Mouse (Mus musculus): ENCODE results near the gene Ssu72. TPM values are rescaled to one million over a fixed set of nuclear protein-coding genes. Genes with fewer than 3 reads are reported as not detected.

The Ssu72 gene
- polyA plus RNA-seq, 1 experiment from 2014 or later, result 145 TPM

DNA sequence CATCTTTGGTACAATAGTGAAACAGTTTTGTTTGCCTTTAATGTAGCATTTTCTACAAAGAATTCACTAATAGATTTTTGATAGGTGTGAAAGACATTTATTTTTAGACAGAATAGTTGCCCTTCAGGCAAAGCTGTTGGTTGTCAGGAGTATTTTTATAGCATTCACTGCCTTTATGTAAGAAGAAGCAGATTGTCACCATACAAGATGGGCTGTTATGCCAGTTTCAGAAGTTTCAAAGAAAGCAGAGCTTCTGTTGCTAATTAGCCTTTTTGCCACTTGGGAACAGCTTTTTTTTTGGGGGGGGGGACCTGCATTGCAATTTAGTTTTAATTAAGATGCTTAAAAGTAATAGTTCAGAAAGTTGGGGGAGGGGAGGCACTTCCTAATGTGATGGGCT is 4.4 kb downstream of the Ssu72 start:
- Histone ChIP-seq H3K9ac (replicated peaks; ENCODE audit: low read depth, low read length) (no peak overlapping the region), H3K27me3 (ENCODE audit: control insufficient read depth, insufficient read depth, low read length) (no peaks in the 10 kb centered on the region), H3K4me3 (ENCODE audit: low read depth, low read length) (no peak overlapping the region), H3K9me3 (ENCODE audit: control insufficient read depth, low read depth, low read length) (no peaks in the 10 kb centered on the region), H3K4me2 (replicated peaks; ENCODE audit: low read depth, low read length) (no peak overlapping the region), H3K4me1 (ENCODE audit: control insufficient read depth, insufficient read depth, low read length) (peaks cover 18% of the 10 kb centered on the region; the same call in 1 of the 2 replicates), H3K27ac (ENCODE audit: low read length) (no peak overlapping the region), H3K36me3 (ENCODE audit: control insufficient read depth, insufficient read depth, low read length) (no peaks in the 10 kb centered on the region; the same call in 1 of the 2 replicates)
- ATAC-seq (ENCODE audit: insufficient number of reproducible peaks, insufficient read depth, low FRiP score, low read depth), result no peak

DNA sequence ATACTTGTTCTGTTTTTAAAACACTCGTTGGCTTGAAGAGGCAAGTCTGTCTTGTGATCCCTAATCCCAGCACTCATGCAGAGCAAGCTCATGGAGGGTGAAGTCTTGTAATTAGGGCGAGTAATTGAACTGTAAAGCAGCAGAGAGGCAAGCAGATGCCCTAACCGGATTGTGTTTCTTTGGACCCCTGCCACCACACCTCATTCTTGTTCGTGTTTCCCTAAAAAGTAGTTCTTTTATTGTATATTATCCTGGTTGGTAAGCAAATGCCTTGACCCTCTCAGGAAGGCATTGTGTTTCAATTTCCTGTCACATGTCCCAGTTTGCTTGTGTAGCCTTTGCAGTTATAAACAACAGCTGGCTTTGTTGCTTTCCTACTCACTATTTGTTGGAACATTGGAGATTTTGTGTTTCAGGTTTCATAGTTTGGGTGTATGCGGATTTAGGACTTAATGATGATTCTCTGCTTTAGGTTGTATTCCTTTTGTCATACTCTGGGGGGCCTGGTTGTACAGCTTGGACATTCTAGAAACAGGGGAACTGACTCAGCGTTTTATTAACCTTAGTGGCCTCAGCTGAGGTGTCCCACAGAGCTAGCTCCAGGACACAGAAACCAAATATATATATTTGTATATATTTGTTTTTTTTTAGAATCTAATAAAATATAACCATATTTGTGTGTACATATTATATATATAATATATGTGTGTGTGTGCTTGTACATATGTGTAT is 6.1 kb downstream of the Ssu72 start:
- Histone ChIP-seq H3K27me3 (ENCODE audit: control insufficient read depth, insufficient read depth, low read length) (no peaks in the 10 kb centered on the region), H3K4me3 (ENCODE audit: low read depth, low read length) (no peak overlapping the region), H3K9me3 (ENCODE audit: control insufficient read depth, low read depth, low read length) (no peaks in the 10 kb centered on the region), H3K36me3 (ENCODE audit: control insufficient read depth, insufficient read depth, low read length) (peaks cover 3% of the 10 kb centered on the region), H3K4me2 (replicated peaks; ENCODE audit: low read depth, low read length) (no peak overlapping the region), H3K4me1 (ENCODE audit: control insufficient read depth, insufficient read depth, low read length) (peaks cover 18% of the 10 kb centered on the region; the same call in 1 of the 2 replicates), H3K9ac (replicated peaks; ENCODE audit: low read depth, low read length) (no peak overlapping the region), H3K27ac (ENCODE audit: low read length) (0 out of 2 replicates have a peak overlapping the region, but pooled peaks have one; percentile 21)
- ATAC-seq (ENCODE audit: insufficient number of reproducible peaks, insufficient read depth, low FRiP score, low read depth), result no peak
- 68% methylated on average over 6 of the region's 6 CpGs for WGBS

DNA sequence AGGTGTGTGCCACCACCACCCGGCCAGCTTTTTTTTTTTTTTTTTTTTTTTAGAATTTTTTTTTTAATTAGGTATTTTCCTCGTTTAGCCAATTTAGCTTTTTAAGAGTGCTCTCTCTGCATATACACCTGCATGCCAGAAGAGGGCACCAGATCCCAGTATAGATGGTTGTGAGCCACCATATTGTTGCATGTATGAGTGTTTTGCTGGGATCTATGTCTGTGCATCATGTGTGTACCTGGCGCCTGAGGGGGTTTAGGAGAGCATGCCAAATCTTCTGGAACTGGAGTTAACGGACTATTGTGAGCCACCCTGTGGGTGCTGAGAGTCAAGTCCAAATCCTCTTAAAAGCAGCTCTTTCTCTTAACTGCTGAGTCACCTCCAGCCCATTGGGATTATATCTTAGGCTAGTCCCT is 17.1 kb downstream of the Ssu72 start:
- Histone ChIP-seq H3K36me3 (ENCODE audit: control insufficient read depth, insufficient read depth, low read length) (peaks cover 13% of the 10 kb centered on the region; the same call in 1 of the 2 replicates), H3K9ac (replicated peaks; ENCODE audit: low read depth, low read length) (no peak overlapping the region), H3K4me3 (ENCODE audit: low read depth, low read length) (no peak overlapping the region), H3K4me2 (replicated peaks; ENCODE audit: low read depth, low read length) (no peak overlapping the region), H3K9me3 (ENCODE audit: control insufficient read depth, low read depth, low read length) (no peaks in the 10 kb centered on the region), H3K27me3 (ENCODE audit: control insufficient read depth, insufficient read depth, low read length) (no peaks in the 10 kb centered on the region), H3K27ac (ENCODE audit: low read length) (no peak overlapping the region), H3K4me1 (ENCODE audit: control insufficient read depth, insufficient read depth, low read length) (no peaks in the 10 kb centered on the region)
- 61% methylated on average over 4 of the region's 4 CpGs for WGBS
- no peak for ATAC-seq (ENCODE audit: insufficient number of reproducible peaks, insufficient read depth, low FRiP score, low read depth)

DNA sequence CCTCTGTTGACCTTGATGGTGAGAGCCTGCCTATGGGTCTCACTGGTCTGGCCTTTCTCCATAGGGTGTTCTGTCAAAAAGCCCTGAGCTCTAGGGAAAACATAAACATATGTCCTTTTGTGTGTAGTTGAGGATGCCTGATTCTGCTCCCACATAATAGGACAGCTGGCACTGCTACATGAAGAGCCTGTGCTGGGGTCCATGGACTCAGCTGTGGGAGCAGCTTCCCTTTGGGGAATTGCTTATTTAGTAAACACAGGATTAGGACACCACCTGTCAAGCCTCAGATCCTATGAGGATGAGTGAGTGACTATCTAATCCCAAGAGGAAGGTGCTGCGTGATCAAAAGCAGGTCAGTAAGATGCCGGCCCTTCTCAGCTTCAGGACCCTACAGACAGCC is 23.4 kb downstream of the Ssu72 start:
- H3K27me3 ChIP-seq (ENCODE audit: control insufficient read depth, insufficient read depth, low read length), result no peaks in the 10 kb centered on the region
- H3K9me3 ChIP-seq (ENCODE audit: control insufficient read depth, low read depth, low read length), result no peaks in the 10 kb centered on the region
- H3K36me3 ChIP-seq (ENCODE audit: control insufficient read depth, insufficient read depth, low read length), result peaks cover 15% of the 10 kb centered on the region
- H3K4me3 ChIP-seq (ENCODE audit: low read depth, low read length), result no peak overlapping the region
- H3K9ac ChIP-seq (replicated peaks; ENCODE audit: low read depth, low read length), result no peak overlapping the region
- no peak overlapping the region for H3K4me2 ChIP-seq (replicated peaks; ENCODE audit: low read depth, low read length)
- ATAC-seq (ENCODE audit: insufficient number of reproducible peaks, insufficient read depth, low FRiP score, low read depth), result no peak
- WGBS, result 78% methylated on average over 2 of the region's 2 CpGs
- H3K27ac ChIP-seq (ENCODE audit: low read length), result no peak overlapping the region
- H3K4me1 ChIP-seq (ENCODE audit: control insufficient read depth, insufficient read depth, low read length), result no peaks in the 10 kb centered on the region

DNA sequence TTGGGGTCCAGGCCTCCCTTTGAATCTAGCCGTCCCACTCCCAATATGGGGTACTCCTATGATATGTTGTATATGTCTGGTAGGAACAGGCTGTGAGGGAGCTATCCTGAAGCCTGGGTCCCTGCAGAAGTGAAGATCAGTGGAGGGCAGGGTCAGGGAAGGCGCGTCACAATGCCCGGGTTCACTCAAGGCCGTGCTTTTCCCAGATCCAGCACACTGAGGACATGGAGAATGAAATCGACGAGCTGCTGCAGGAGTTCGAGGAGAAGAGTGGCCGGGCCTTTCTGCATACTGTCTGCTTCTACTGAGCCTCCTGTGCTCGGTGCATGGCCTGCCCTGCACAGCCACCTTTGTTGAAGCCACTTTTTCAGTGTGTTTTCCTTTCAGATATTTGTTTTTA is 28.7 kb downstream of the Ssu72 start:
- Histone ChIP-seq H3K4me1 (ENCODE audit: control insufficient read depth, insufficient read depth, low read length) (peaks cover 7% of the 10 kb centered on the region), H3K4me3 (ENCODE audit: low read depth, low read length) (no peak overlapping the region), H3K9ac (replicated peaks; ENCODE audit: low read depth, low read length) (no peak overlapping the region), H3K27ac (ENCODE audit: low read length) (no peak overlapping the region; the same call in 1 of the 2 replicates), H3K9me3 (ENCODE audit: control insufficient read depth, low read depth, low read length) (no peaks in the 10 kb centered on the region), H3K36me3 (ENCODE audit: control insufficient read depth, insufficient read depth, low read length) (peaks cover 9% of the 10 kb centered on the region), H3K27me3 (ENCODE audit: control insufficient read depth, insufficient read depth, low read length) (no peaks in the 10 kb centered on the region), H3K4me2 (replicated peaks; ENCODE audit: low read depth, low read length) (no peak overlapping the region)
- no peak for ATAC-seq (ENCODE audit: insufficient number of reproducible peaks, insufficient read depth, low FRiP score, low read depth)
- WGBS, result 85% methylated on average over 10 of the region's 10 CpGs

DNA sequence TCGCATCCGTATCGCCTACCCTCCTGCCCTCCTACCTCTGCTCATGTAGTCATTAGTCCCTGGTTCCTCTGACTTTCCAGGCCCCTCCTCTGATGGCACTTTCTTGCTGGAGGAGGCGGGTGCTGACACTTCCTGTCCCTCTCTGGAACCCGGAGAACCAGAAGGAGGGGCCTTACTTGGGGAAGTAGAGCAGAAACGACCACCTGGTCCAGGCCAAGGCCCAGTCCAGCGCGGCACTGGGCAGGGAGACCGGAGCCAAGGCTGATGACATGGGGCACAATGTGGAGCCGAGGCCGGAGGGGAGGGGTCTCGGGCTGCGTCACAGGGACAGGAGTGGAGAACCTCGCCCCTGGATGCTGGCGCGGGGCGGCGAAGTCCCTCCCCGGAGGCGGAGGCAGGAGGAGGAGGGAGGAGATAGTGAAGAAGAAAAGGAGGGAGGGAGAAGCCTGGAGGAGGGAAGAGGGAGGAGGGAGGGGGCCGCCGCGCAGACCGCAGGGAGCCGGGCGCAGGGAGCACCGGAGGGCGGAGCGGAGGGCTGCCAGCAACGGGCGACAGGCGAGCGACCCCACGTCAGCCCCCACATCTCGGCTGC is 29.8 kb downstream of the Ssu72 start, which contains the start of gene Tmem240:
Tmem240 (plus strand) TSS at position 451 of the 592 bp plus-strand sequence.
- peaks cover 9% of the 10 kb centered on the region for H3K36me3 ChIP-seq (ENCODE audit: control insufficient read depth, insufficient read depth, low read length)
- peak; percentile 89 for ATAC-seq (ENCODE audit: insufficient number of reproducible peaks, insufficient read depth, low FRiP score, low read depth)
- peak within 1 kb of the TSS; percentile 62 for H3K4me3 ChIP-seq (ENCODE audit: low read depth, low read length)
- peaks cover 7% of the 10 kb centered on the region for H3K4me1 ChIP-seq (ENCODE audit: control insufficient read depth, insufficient read depth, low read length)
- H3K9me3 ChIP-seq (ENCODE audit: control insufficient read depth, low read depth, low read length), result no peaks in the 10 kb centered on the region
- 3% methylated on average over 26 of the region's 35 CpGs for WGBS
- peak within 1 kb of the TSS; percentile 58 for H3K4me2 ChIP-seq (replicated peaks; ENCODE audit: low read depth, low read length)
- no peaks in the 10 kb centered on the region for H3K27me3 ChIP-seq (ENCODE audit: control insufficient read depth, insufficient read depth, low read length)
- peak within 1 kb of the TSS; percentile 77 for H3K9ac ChIP-seq (replicated peaks; ENCODE audit: low read depth, low read length)
- peak within 1 kb of the TSS; percentile 81 for H3K27ac ChIP-seq (ENCODE audit: low read length)

DNA sequence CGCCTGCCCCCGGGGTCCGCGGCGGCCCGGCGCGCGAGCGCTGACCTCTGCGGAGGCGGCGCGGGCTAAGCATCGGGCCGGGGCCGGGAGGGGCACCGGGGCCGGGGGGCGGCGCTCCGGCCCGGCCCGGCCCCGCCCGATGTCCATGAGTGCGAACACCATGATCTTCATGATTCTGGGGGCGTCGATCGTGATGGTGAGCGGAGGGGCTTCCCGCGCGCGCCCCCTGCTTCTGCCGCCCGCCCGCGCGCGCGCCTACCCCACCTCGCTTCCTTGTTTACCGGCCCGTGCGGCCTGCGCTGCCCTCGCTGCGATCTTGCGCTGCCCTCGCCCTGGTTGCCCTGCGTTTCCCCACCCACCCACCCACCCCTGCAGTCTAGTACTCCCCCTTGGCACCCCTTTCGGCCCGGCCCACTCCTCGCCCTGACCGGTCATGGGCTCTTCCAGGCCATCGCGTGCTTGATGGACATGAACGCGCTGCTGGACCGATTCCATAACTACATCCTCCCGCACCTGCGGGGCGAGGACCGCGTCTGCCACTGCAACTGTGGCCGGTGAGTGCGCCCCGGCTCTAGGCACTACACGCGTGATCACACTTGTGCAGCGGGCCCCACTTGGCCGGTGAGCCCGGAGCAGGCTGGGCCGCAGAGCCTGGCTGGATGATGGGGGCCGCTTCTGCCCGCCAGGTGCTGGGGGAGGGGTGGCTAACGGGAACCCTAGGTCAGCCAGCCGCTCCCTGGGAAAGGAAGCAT is 30.5 kb downstream of the Ssu72 start:
- ATAC-seq (ENCODE audit: insufficient number of reproducible peaks, insufficient read depth, low FRiP score, low read depth), result peak; percentile 71
- Histone ChIP-seq H3K36me3 (ENCODE audit: control insufficient read depth, insufficient read depth, low read length) (peaks cover 9% of the 10 kb centered on the region), H3K9me3 (ENCODE audit: control insufficient read depth, low read depth, low read length) (no peaks in the 10 kb centered on the region), H3K27me3 (ENCODE audit: control insufficient read depth, insufficient read depth, low read length) (no peaks in the 10 kb centered on the region), H3K9ac (replicated peaks; ENCODE audit: low read depth, low read length) (peak overlapping the region; percentile 77), H3K4me3 (ENCODE audit: low read depth, low read length) (peak overlapping the region; percentile 62), H3K4me1 (ENCODE audit: control insufficient read depth, insufficient read depth, low read length) (peaks cover 7% of the 10 kb centered on the region), H3K4me2 (replicated peaks; ENCODE audit: low read depth, low read length) (peak overlapping the region; percentile 58), H3K27ac (ENCODE audit: low read length) (peak overlapping the region; percentile 81)
- 1% methylated on average over 55 of the region's 79 CpGs for WGBS

DNA sequence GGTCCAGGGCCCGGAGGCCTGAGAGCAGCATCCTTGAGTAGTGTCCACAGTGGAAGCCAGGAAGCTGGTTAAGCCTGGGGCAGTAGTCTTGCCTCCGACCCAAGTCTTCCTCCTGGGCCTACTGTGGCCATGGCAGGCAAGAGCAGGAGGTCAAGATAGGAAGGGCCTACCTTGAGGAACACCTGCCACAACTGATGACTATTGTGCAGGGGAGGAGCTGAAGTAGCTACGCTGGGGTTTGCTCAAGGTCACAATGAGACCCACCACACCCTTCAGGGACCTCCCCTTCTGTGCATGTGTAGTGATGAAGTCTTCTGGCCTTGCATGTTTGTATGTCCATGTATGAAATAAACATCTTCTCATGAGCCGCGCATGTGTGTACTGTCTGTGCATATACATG is 31.2 kb downstream of the Ssu72 start:
- Histone ChIP-seq H3K4me3 (ENCODE audit: low read depth, low read length) (peak overlapping the region; percentile 62), H3K27ac (ENCODE audit: low read length) (no peak overlapping the region), H3K36me3 (ENCODE audit: control insufficient read depth, insufficient read depth, low read length) (peaks cover 9% of the 10 kb centered on the region), H3K4me1 (ENCODE audit: control insufficient read depth, insufficient read depth, low read length) (peaks cover 7% of the 10 kb centered on the region), H3K9ac (replicated peaks; ENCODE audit: low read depth, low read length) (peak overlapping the region; percentile 77), H3K9me3 (ENCODE audit: control insufficient read depth, low read depth, low read length) (no peaks in the 10 kb centered on the region), H3K27me3 (ENCODE audit: control insufficient read depth, insufficient read depth, low read length) (no peaks in the 10 kb centered on the region), H3K4me2 (replicated peaks; ENCODE audit: low read depth, low read length) (peak overlapping the region; percentile 58)
- WGBS, result 66% methylated on average over 5 of the region's 5 CpGs
- no peak for ATAC-seq (ENCODE audit: insufficient number of reproducible peaks, insufficient read depth, low FRiP score, low read depth)
